Mouse (Mus musculus) cerebellum, postnatal 4 days (tissue): ENCODE data around the gene Sh3bp2.

Experiments
- DNase-seq, 2 experiments: peaks; one replicate each; pipeline ENCODE4 v3.0.0; 2022; ENCODE audit warnings: low spot score in 2 of 2, mixed read lengths in 1 of 2

The Sh3bp2 gene

DNA sequence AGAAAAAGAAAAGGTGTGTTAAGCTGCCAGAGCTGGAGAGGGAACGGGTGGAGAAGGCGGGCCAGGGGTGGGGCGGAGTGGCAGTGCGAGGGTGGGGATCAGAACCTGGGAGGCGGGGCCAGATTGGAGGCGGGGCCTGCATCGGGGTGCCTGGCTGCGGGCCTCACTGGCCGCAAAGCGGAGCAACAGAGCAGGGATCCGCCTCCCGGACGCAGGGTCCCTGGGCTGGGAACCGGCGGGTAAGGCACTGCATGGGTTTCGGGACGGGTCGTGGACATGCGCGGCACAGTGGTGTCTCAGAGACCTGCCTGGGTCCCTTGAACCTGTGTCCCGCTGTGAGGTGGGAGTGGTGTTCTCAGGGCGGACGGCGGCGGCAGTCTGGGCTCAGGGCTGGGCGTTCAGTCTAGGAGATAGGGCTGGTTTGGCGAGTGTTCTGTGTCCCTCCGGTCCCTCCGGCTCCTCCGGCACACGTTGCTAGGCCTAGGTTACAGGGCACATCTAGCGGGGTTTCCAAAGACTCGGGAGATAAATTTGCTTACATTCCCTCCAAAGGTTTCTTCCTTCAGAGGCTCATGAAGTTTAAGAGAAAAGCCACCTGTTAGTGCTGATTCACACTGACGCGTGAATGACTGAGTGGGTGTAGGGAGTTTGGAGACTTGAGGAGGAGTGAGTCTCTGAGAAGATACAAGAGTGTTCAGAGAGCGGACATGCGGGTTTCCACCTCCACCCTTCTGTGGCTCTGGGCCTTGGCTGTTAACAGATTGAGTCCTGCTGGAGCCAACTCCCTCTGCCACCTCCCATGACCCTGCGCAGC lies at the start of gene Sh3bp2:
Gene Sh3bp2 (plus strand): TSS at position 176 of the 814 bp plus-strand sequence.
- DNase-seq = peak; percentile 74 to 80

DNA sequence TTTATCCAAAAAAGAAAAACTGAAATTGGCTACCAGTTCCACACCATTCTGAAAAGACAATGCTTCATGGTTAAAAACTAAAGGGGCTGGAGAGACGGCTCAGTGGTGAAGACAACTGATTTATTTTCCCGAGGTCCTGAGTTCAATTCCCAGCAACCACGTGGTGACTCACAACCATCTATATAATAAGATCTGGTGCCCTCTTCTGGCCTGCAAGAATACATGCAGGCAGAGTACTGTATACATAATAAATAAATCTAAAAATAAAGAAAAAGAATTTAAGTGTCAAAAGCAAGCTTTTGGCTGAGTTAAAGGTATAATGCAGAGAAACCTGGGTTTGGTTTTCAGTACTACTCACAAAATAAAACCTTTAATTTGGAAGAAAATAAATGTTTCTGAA lies 44.7 kb upstream of the Sh3bp2 start:
- no peak for DNase-seq

DNA sequence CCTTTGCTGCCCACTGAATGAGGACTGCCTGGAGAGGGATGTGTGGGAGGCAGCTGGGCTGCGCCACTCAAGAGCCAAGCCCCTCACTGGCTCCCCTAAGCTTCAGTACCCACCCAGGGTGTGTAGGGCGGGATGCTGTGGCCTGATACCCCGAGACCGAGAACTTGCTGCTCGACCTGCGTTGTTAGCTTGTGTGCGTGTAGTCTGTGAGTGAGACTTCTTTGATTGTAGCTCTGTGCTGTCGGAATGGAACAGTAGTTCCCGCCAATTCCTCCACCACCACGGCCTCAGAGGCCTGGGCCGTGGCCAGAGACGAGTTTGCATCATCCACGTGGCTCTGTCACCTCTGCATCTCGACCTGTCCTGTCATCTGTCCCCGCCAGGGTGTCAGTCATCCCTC lies 39.9 kb upstream of the Sh3bp2 start:
- no peak for DNase-seq

DNA sequence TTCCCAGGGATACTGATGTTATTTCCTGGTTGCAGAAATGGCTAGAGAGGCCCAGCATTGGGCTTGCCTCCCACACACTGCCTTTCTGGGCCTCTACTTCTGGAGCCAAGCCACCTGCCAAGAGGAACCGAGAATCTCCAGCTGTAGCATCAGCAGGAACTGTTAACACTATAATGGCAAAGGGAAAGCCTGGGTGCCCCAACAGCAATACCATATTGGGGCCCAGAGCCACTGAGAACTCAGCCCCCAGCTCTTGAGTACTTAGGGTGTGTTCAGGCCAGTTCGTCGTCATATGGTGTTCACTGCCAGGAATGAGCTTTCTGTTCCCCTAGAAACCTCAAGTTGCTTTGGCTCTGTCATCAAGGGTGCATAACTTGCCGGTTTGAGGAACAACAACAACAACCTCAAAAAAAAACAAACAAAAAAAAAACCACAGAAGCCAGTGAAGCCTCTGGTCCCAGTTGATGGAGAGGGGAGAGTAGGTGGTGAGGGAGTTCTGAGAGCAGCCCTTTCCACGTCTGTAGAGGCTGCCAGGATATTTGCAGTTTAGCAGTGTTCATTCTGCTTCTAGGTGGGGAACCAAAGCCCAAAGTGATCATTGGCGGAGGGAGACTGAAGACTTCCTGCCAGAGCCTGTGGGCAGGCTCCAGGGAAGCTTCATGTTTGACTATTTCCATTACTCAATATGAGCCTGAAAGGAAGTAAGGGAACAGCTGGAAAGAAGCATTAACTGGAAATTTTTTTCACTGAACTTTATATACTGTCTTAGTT lies 38.1 kb upstream of the Sh3bp2 start:
- DNase-seq = no peak

DNA sequence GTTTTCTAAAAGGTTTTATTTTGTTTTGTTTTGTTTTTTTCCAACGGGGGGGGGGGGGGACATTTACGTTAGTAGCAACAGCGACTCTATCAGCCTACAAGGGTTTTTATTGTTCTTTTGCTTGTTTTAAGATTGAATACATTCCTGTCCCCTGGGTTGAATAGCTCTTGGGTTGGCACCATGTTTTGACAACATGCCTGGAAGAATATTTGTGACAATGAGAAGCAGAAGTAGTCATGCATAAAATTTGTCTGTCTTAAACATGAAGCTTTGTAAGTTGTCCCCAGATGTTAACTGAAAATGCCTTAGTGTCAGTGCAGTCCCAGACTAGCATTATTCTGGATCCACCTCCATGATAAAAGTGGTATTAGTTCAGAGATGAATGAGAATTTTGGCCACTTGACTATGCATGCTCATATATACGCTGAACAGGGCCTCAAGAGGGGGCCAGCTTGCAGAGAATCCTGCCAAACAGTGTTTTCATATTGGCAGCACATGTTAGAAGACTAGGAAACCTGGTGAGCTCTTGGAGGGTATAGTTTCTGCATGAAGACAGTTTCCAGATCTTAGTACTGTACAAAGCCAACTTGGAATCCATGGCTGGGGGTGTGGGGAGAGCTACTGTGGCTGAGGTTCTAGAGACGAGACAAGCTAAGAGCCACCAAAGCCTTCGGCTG lies 36.8 kb upstream of the Sh3bp2 start:
- DNase-seq = no peak

DNA sequence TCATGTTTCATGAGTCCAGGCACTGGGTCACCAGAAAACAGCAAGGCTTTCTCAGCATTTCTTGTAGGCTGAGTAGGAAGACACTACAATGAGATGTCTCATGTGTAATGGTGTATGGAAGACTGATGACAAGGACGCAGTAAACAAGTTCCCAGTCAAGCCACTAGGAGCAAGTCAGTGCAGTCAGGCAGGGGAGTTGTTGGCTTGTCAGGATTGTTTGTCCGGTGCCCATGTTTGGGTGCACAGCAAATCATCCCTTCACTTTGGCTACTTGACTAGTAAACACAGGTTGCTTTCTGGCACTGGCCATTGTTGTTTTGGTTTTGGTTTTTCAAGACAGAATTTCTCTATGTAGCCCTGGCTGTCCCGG lies 36.2 kb upstream of the Sh3bp2 start:
- DNase-seq = no peak

DNA sequence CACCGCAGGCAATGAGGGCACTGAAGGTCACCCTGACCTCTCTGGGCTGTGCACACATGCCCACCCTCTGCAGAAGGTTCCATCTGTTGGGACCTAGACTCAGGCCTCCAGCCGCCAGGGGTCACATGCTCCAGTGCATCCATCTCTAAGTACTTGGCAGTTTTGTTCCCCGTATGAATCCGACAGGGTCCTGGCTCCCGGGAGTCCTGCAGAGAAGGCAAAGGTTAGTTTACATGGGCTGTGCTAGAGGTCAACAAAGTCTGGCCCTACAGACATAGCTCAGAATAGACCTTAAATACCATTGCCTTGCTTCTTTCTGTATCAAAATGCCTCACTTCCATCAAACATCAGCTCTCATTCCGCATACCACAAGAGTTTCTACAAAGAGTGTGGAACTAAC lies 28.9 kb upstream of the Sh3bp2 start:
- no peak for DNase-seq

DNA sequence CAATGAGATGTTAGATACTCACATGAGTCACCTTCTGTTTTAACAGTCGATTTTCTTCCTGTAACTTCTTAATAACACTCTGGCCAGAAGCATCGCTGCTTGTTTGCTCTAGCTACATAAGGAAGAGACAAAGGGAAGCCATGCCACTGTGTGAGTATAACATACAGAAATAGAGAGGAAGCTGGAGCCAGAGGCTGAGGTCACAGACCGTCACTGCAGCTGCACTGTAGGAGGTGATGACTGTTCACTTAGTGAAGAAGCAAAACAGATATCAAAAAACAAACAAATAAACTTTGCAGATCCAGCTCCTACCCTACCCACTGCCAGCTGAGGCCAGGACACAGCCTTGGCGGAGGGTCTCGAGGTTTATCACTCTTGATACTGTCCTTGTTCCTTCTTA lies 24.8 kb upstream of the Sh3bp2 start:
- no peak for DNase-seq

DNA sequence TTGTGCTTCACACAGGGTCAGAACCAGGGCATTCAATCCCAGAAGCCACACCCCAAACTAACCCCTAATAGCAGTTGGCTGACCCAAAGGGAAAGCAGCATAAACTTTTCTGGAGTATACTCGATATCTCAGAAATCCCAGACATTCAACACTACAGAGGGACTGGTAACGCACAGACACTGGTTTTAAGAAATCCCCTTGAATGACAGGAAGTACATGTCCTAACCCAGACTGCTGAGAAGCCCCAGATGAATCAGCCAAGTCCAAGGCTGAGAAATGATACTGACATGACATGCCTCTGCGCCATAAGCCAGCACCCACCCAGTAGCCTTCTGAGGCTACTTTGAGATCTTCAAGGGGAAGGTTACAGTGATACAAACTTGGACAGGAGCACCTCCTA lies 24.1 kb upstream of the Sh3bp2 start:
- no peak for DNase-seq

DNA sequence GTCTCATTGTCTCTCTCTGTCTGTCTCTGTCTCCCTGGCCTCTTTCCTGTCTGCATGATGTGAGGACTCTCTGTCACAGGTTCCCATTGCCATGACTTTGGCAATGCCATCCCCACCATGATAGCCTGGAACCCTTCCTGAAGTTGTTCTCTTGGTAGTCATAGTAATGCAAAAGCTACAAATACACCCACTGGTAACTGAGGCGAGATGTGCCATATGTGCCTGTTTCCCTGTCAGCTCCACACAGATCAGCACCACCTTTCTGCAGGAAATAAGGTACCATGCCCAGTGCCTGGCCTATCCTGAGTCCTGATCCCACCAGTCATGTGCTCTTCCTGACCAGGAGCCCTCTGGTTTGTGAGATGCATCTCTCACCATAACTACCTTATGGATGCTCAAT lies 23.2 kb upstream of the Sh3bp2 start:
- no peak for DNase-seq

DNA sequence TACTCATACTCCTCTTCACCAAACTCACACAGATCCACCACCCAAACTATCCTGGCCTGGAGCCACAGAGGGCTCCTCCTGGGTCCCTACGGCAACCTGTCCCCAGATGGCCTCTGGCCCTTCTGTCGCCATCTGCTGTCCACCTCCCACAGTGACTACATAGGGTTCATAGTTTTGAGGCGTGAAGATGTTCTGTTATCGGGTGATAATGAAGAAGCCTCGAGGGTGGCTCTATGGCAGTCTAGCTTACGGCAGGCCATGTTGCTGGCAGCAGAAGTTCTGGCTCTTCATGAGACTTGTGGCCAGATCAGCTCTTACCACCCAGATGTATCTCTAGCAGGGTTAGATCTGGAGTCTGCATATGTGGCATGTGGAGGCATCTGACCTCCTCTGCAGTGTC lies 22.8 kb upstream of the Sh3bp2 start:
- DNase-seq = no peak

DNA sequence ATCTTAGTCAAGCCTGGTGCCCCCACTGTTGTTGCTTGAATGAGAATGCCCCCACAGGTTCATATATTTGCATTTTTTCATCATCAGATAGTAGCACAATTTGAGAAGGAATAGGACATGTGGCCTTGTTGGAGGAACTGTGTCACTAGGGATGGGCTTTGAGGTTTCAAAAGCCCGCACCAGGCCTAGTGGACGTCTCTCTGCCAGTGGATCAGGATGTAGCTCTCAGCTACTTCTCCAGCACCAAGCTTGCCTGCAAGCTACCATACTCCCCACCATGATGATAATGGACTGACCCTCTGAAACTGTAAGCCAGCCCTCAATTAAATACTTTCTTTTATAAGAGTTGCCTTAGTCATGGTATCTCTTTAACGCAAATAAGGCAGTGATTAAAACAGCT lies 13.2 kb upstream of the Sh3bp2 start:
- DNase-seq = no peak

DNA sequence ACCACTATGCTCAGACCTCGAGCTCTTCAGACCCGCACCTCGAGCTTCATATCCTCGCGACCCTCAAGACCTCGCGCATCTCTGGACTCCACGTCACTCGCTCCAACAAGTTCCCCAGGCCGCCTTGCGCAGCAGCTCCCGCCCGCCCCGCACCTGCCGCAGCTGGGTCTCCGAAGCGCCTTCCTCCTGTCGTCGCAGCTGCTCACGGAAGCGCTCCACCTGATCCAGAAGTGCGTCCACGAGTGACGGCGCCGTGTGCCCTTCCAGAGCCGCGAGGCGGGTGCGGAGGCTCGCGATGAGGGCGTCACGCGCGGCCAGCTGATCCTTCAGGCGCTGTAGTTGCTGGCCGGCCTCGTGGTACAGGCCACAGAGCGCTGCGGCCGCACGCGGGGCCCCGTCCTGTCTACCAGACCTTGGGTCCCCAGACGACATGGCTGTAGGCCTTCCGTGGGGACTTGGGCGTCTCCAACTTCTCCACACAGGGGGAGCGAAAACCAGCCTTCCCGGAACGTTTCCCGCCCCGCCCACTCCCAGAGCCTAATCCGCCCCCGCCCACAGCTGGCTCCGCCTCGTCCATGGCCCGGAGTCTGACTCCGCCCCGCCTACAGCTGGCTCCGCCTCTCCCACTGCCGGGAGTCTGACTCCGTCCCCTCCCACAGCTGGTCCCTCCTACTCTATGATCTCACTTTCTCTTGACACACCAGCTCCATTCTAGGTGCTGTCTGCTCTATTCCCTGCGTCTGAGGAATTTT lies 12.0 kb upstream of the Sh3bp2 start, which contains the start of gene Tnip2:
Gene Tnip2 (minus strand): TSS at position 526 of the 752 bp plus-strand sequence.
- DNase-seq = peak; percentile 70 to 87

DNA sequence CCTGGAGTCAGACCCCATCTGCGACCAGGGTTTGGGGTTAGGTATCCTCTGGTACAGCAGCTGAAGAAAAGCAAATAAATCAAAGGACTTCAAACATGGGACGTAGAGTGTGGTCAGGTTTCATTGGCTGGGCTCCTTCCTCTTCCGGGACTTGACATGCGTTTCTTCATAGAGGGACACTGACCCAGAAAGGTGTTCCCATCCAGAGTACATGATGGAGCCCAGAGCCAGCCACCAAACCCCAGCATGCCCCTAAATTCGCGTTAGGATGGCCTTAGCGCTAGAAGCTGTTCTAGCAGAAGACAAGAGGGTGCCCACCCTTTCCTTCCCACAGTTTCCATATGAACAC lies 11.4 kb upstream of the Sh3bp2 start:
- DNase-seq = no peak

DNA sequence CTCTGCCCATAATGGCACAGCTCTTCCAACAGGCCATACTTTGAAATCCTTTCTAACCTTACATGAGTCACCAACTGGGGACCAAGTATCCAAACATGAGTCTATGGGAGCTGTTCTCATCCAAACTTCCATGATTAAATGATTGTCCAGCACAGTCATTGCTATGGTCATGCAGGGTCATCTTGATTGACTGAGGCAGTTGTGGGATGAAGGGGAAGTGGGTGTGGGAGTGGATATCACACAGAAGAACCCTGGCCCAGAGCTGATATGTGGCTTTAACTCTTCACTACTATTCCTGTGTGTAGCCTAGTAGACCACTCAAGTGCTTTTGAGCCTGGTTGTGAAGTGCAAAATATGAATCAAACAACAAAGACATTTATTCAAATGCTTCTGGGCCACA lies 10.5 kb upstream of the Sh3bp2 start:
- no peak for DNase-seq

DNA sequence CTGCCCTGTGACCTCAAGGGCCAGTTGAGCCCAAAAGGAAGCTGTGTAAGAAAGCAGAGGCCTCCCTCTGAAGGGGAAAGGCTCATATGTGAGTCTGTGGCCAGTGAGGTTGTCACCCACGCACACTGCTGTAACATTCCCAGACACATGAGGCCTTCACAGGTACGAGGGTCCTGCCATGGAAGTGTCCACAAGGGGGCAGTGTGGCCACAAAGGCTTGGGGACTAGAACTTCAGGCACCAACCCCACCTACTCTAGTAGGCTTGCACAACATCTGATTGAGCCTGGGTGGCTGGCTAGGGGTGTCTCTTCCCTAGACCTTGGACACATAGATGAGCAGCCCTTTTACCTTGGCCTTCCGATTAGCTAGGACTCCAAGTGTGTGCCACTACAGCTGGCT lies 7.7 kb upstream of the Sh3bp2 start:
- peak in 1 of 2 experiments; percentile 57 for DNase-seq

DNA sequence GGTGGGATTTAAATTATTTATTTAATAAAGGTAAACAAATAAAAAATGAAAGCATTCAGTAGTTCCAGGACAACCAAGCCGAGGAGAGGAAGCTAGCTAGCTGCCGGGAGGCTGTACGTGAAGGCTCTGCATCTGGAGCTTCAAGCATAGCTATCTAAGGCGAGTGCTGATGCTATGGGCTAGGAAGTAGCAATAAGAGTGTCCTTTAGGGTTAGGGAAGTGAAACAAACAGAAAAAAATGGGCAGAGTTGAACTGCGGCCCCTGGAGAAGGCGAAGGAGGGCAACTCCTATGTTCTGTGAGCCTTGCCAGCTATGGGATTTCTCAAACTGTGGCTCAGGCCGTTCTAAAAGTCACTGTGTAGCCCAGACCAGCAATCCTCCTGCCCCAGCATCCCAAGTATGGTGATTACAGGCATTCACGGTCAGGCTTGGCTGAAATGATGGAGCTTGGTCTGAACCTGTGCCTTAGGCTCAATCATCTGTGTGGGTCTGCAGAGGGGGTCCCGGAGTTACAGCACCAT lies 6.2 kb upstream of the Sh3bp2 start:
- no peak for DNase-seq

DNA sequence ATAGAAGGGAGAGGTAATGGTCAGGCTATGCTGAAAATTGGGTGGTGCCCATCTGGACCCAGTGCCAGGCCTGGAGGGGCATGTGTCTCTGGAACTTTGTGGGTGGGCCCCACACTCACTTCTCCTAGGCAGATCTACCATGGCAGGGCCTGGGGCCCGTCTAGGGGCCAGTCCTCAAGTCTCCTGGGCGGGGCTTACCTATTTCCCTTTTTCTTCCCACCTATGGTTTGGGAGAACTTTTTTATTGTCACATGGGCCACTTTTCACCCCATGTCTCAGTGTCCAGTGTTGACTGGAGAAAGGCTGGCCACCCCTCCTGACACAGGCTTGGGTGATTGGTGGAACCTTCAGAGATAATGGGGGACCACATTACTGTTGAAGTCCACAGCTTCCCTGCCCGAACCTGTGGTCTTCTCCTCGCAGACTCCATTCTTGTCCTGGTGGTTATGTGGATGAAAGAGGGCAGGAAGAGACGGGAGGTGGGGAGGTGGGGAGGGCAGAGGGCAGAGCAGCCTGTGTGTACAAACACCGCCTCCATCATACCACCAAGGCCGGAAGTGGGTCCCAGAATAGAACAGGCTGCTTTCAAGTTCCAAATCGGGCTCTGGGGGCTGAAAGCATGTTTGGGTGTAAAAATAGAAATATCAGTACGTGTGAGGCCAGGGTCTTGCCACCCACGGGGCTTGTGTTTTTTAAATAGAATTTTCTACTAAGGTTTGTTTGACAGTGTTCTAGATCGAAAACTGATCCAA lies 5.0 kb upstream of the Sh3bp2 start:
- no peak for DNase-seq

DNA sequence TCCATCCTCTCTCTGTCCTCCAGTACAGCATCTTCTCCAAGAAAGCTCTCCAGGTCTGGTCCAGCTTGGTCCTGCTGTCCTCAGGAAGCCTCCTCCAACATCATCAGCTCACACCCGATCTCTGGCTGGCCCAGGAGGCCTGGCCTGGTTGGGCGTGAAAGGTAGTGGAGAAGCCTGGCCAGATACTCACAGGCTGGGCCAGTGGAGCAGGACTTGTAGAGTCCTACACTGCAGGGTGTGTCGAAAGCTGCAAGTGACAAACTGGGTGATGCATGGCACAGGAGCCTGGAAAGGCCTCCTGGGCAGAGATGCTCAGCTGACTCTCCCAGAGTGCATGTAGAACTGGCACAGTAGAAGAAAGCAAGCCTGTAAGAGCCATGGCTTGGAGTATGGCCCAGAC lies 4.3 kb upstream of the Sh3bp2 start:
- no peak for DNase-seq

DNA sequence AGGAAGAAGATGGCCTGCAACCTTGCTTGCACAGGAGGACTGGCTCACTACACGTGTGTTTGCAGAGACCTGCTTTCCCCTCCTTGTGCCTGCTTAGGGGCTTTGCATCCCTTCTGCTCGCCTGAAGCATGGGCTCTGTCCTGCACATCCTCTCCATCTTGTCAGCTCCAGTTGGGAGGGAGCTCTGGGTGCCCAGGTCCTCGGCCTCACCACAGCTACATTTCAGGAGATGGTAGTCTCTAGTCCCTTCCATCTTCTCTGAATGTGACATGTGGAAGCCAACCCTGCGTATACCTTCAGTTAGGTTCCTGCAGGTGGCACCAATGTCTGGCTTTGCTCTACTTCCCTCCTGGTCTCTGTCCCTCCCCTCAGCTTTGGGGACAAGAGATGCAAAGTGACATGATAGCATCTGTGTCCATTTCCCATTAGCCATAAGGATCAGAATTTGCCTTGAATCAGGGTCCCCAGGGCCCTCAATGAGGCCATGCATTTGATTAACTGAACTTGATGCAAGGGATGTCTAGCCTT lies 1.6 kb upstream of the Sh3bp2 start:
- DNase-seq = no peak

DNA sequence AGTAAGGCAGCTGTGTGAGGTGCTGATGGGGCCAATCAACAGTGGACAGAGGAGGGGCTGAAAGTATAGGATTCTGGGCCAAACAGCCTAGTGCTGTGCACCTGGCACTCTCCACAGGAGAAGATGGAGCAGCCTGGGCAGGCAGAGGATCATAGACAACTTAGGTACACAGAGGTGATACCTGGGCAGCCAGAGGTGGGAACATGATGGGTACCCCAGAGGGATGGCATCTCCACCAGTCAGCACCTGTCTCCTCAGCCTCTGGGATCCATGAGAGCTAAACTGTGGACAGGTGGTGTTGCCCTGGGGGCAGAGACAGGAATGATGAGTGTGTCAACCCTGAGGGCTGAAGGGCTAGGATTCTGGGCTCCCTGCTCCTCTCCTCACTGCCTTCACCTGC lies 1.1 kb upstream of the Sh3bp2 start:
- DNase-seq = no peak
